Mouse (Mus musculus) CH12.LX (cell line): ENCODE results near the gene B4galt3. TPM values are rescaled to one million over a fixed set of nuclear protein-coding genes. Genes with fewer than 3 reads are reported as not detected.
A peak's percentile ranks its signal among the peaks of the same experiment; 100 is the strongest.

Experiments
- DNase-seq: peaks from one replicate; pipeline ENCODE4 v3.0.0-alpha.2; 2013; ENCODE audit errors: extremely low read depth
- H3K27ac ChIP-seq: 2 replicates; pipeline ENCODE4 v1.5.1; 2012; ENCODE audit warnings: low read depth, mild to moderate bottlenecking, control low read depth, moderate library complexity; ENCODE audit not compliant: insufficient read depth
- H3K27me3 ChIP-seq: replicated peaks from 2 replicates; pipeline ENCODE3; 2012; ENCODE audit warnings: inconsistent platforms
- H3K36me3 ChIP-seq, 2 experiments: replicated peaks in 1 of 2; 2 replicates each; pipeline versions ENCODE3 to v1.6.1; 2012; ENCODE audit warnings: inconsistent platforms in 1 of 2, low read length in 1 of 2, mild to moderate bottlenecking in 1 of 2, mixed read lengths in 1 of 2, moderate library complexity in 1 of 2; ENCODE audit not compliant: control insufficient read depth in 1 of 2, insufficient read depth in 1 of 2
- H3K4me1 ChIP-seq, 2 experiments: 2 replicates each; pipeline ENCODE4 v1.6.1; 2012; ENCODE audit warnings: inconsistent platforms in 1 of 2, moderate library complexity in 1 of 2; ENCODE audit not compliant: insufficient read depth in 2 of 2, control insufficient read depth in 1 of 2
- H3K4me2 ChIP-seq: 2 replicates; pipeline ENCODE4 v1.6.1; 2012; ENCODE audit warnings: low read depth, mild to moderate bottlenecking, control low read depth; ENCODE audit not compliant: poor library complexity, insufficient read depth, severe bottlenecking
- H3K4me3 ChIP-seq, 3 experiments: fragments of 150-350 bp in 1 of 3; sonication (generic) in 1 of 3; replicated peaks in 1 of 3; 2 replicates each; pipeline versions ENCODE3 to v1.5.1; 2011 to 2012; ENCODE audit warnings: low read depth in 2 of 3, low read length in 2 of 3, mild to moderate bottlenecking in 2 of 3, moderate library complexity in 2 of 3, control low read depth in 1 of 3, improper control_type of control experiment in 1 of 3, inconsistent platforms in 1 of 3, mixed read lengths in 1 of 3; ENCODE audit not compliant: poor library complexity in 1 of 3
- H3K79me2 ChIP-seq: replicated peaks from 2 replicates; pipeline ENCODE4 v1.6.1; 2012; ENCODE audit warnings: mild to moderate bottlenecking, moderate library complexity; ENCODE audit not compliant: control insufficient read depth, poor library complexity, insufficient read depth, severe bottlenecking; ENCODE audit errors: extremely low read depth
- H3K9ac ChIP-seq: 2 replicates; pipeline ENCODE4 v1.6.1; 2012; ENCODE audit warnings: low read depth, mild to moderate bottlenecking, control low read depth, moderate library complexity; ENCODE audit not compliant: insufficient read depth
- H3K9me3 ChIP-seq: replicated peaks from 2 replicates; pipeline ENCODE3; 2012; ENCODE audit warnings: low read length, inconsistent platforms, mixed read lengths
- CTCF ChIP-seq, 2 experiments: IDR thresholded peaks in 1 of 2; conservative IDR thresholded peaks in 1 of 2; 2 replicates each; pipeline ENCODE4 v1.5.1; 2011 to 2012; ENCODE audit warnings: low read depth in 2 of 2, low read length in 2 of 2, improper control_type of control experiment in 1 of 2, inconsistent platforms in 1 of 2, mild to moderate bottlenecking in 1 of 2, moderate library complexity in 1 of 2
- ELF1 ChIP-seq: IDR thresholded peaks from 2 replicates; pipeline ENCODE4 v1.6.1; 2014; ENCODE audit warnings: low read depth, mild to moderate bottlenecking, inconsistent platforms, low read length, improper control_type of control experiment
- ETS1 ChIP-seq: conservative IDR thresholded peaks from 2 replicates; pipeline ENCODE4 v1.6.1; 2012; ENCODE audit warnings: low read depth, mild to moderate bottlenecking, inconsistent platforms, low read length, improper control_type of control experiment, moderate library complexity
- GABPA ChIP-seq: IDR thresholded peaks from 2 replicates; pipeline ENCODE4 v1.6.1; 2012; ENCODE audit warnings: low read depth, low read length, improper control_type of control experiment, inconsistent platforms; ENCODE audit not compliant: insufficient replicate concordance
- IRF4 ChIP-seq: IDR thresholded peaks from 2 replicates; pipeline ENCODE4 v1.6.1; 2014; ENCODE audit warnings: low read depth, mild to moderate bottlenecking, inconsistent platforms, low read length, improper control_type of control experiment
- JUND ChIP-seq: conservative IDR thresholded peaks from 2 replicates; pipeline ENCODE4 v1.6.1; 2011; ENCODE audit warnings: low read depth, low read length, improper control_type of control experiment
- KAT2A ChIP-seq: IDR thresholded peaks from 2 replicates; pipeline ENCODE4 v1.6.1; 2012; ENCODE audit warnings: low read length, improper control_type of control experiment, inconsistent platforms; ENCODE audit not compliant: insufficient replicate concordance
- MAFK ChIP-seq: IDR thresholded peaks from 2 replicates; pipeline ENCODE4 v1.6.1; 2011; ENCODE audit warnings: low read length, improper control_type of control experiment; ENCODE audit not compliant: insufficient replicate concordance
- MAZ ChIP-seq: IDR thresholded peaks from 2 replicates; pipeline ENCODE4 v1.6.1; 2012; ENCODE audit warnings: low read depth, mild to moderate bottlenecking, inconsistent platforms, low read length, improper control_type of control experiment, moderate library complexity
- MEF2A ChIP-seq: IDR thresholded peaks from 2 replicates; pipeline ENCODE4 v1.6.1; 2014; ENCODE audit warnings: low read depth, mild to moderate bottlenecking, inconsistent platforms, low read length, improper control_type of control experiment, borderline replicate concordance
- MXI1 ChIP-seq: IDR thresholded peaks from 2 replicates; pipeline ENCODE4 v1.6.1; 2011; ENCODE audit warnings: mild to moderate bottlenecking, low read depth, low read length, improper control_type of control experiment
- NRF1 ChIP-seq: IDR thresholded peaks from 2 replicates; pipeline ENCODE4 v1.6.1; 2014; ENCODE audit warnings: low read depth, mild to moderate bottlenecking, inconsistent platforms, low read length, improper control_type of control experiment, moderate library complexity
- PAX5 ChIP-seq: IDR thresholded peaks from 2 replicates; pipeline ENCODE4 v1.6.1; 2012; ENCODE audit warnings: low read length, inconsistent platforms, mixed read lengths
- POLR2AphosphoS2 ChIP-seq: IDR thresholded peaks from 2 replicates; pipeline ENCODE4 v1.6.1; 2011; ENCODE audit warnings: low read depth, low read length, improper control_type of control experiment
- RCOR1 ChIP-seq: conservative IDR thresholded peaks from 2 replicates; pipeline ENCODE4 v1.6.1; 2012; ENCODE audit warnings: low read depth, mild to moderate bottlenecking, inconsistent platforms, low read length, improper control_type of control experiment
- SMC3 ChIP-seq: IDR thresholded peaks from 2 replicates; pipeline ENCODE4 v1.6.1; 2011; ENCODE audit warnings: low read depth, low read length, improper control_type of control experiment
- TBP ChIP-seq: conservative IDR thresholded peaks from 2 replicates; pipeline ENCODE4 v1.6.1; 2011; ENCODE audit warnings: low read depth, low read length, improper control_type of control experiment
- TCF12 ChIP-seq: IDR thresholded peaks from 2 replicates; pipeline ENCODE4 v1.6.1; 2014; ENCODE audit warnings: low read depth, mild to moderate bottlenecking, inconsistent platforms, low read length, improper control_type of control experiment
- USF2 ChIP-seq: conservative IDR thresholded peaks from 2 replicates; pipeline ENCODE4 v1.6.1; 2011; ENCODE audit warnings: low read depth, low read length, improper control_type of control experiment
- ZKSCAN1 ChIP-seq: IDR thresholded peaks from 2 replicates; pipeline ENCODE4 v1.6.1; 2012; ENCODE audit warnings: low read depth, inconsistent platforms, low read length, improper control_type of control experiment, borderline replicate concordance
- dilution Hi-C: fragments of 300-500 bp; cut with MboI; formaldehyde crosslinking; loops from 2 replicates; pipeline ENCODE4 v1.14.3; 2020; ENCODE audit warnings: low sequenced_read_pairs; ENCODE audit not compliant: extremely low pct_unique_long_range_greater_than_20kb, extremely low pct_ligation_motif_present
- in situ Hi-C: fragments of 300-500 bp; cut with MboI; formaldehyde crosslinking; loops from 3 replicates; pipeline ENCODE4 v1.14.3; 2019; ENCODE audit warnings: low sequenced_read_pairs, low pct_ligation_motif_present, low pct_unique_long_range_greater_than_20kb, mixed read lengths
- polyA plus RNA-seq: library from polyadenylated mRNA; unstranded; fragments of >175 nt; gene quantifications from 2 replicates; pipeline ENCODE4 v1.2.1, GENCODE M21; 2012; ENCODE audit warnings: low read depth; ENCODE audit not compliant: insufficient read length
- total RNA-seq, 2 experiments: library from RNA; depleted of rRNA; stranded (reverse); fragments of 300-350 nt in 1 of 2; fragments of >200 nt in 1 of 2; gene quantifications; 2 replicates each; pipeline ENCODE4 v1.2.3; 2012 to 2014

Gene B4galt3
- total and polyA plus RNA-seq, 3 experiments = 19.3 to 27.8 (median 23.1) TPM

DNA sequence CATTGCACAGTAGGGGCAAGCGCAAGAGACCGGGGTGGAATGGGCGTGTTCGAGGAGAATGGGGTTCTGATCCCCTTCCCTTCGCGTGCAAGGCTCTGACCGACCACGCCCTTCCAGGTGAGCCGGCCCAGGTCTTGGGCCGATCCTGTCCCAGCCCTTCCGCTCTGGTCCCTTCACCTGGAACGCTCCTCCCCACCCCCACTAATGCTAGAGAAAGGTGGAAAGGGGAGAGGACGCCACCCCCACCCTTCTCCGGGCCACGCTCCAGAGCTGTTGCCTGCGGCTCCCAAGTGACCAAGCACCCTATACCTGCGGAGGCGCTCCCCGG, 409 bp downstream of the B4galt3 start:
- no peaks in the 10 kb centered on the region for H3K79me2 ChIP-seq
- H3K27me3 ChIP-seq = no peaks in the 10 kb centered on the region
- peaks cover 29 to 39% of the 10 kb centered on the region in 2 experiments for H3K36me3 ChIP-seq
- no peak overlapping the region for H3K27ac ChIP-seq
- TF ChIP-seq MEF2A = no peak
- TF ChIP-seq MAFK = no peak
- no peak for TF ChIP-seq MAZ
- TF ChIP-seq, all 38 proteins: peak for 0
- dilution Hi-C loops = no loop called here
- H3K4me2 ChIP-seq = peak overlapping the region; percentile 86
- H3K9me3 ChIP-seq = no peaks in the 10 kb centered on the region
- H3K4me3 ChIP-seq = peak overlapping the region; percentile 83 to 93 (median 93)
- peak overlapping the region; percentile 50 for H3K9ac ChIP-seq
- H3K4me1 ChIP-seq = peaks cover 0 to 26% of the 10 kb centered on the region in 2 experiments; a peak in 2 of 4 replicates
- DNase-seq = no peak
- in situ Hi-C loops = no loop called here

DNA sequence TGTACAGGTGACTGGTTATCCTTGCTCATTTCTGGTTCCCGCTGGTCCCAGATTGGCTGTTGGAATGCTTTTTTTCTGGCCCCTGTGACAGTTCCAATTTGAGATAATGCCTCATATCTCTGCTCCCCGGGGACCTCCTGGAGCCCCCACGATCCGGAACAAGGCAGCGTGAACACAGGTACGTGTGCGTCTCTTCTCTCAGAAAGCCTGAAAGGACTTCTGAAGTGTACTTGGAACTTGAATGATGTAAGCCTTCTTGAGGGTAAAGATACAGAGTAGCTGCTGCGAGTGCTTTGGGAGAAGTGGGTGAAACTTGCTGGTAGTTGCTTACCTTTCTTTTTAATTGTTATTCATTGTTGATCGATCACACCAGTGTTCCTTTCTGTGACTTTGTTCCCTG, 1.1 kb downstream of the B4galt3 start:
- Histone ChIP-seq H3K79me2 (no peaks in the 10 kb centered on the region), H3K27ac (no peak overlapping the region), H3K9me3 (no peaks in the 10 kb centered on the region), H3K27me3 (no peaks in the 10 kb centered on the region), H3K36me3 (peaks cover 36 to 45% of the 10 kb centered on the region in 2 experiments), H3K9ac (no peak overlapping the region), H3K4me1 (peaks cover 0 to 26% of the 10 kb centered on the region in 2 experiments; a peak in 2 of 4 replicates), H3K4me2 (peak overlapping the region; percentile 86), H3K4me3 (peak overlapping the region; percentile 83 to 93 (median 93))
- in situ Hi-C loops (no loop called here), dilution Hi-C loops (no loop called here)
- no peak for DNase-seq
- TF ChIP-seq ELF1 (no peak), RCOR1 (no peak), ETS1 (no peak), KAT2A (no peak), MXI1 (no peak), JUND (no peak), SMC3 (no peak), USF2 (no peak), PAX5 (no peak), POLR2AphosphoS2 (no peak), TBP (no peak), MEF2A (no peak), IRF4 (no peak), ZKSCAN1 (no peak), CTCF (conservative IDR thresholded peaks at IDR 0.05 in 1 of 2, IDR thresholded peaks at IDR 0.05 in 1 of 2; ENCODE audit: low read depth in 2 of 2, low read length in 2 of 2) (no peak), GABPA (no peak), NRF1 (no peak), TCF12 (no peak)
